Mouse (Mus musculus) neural tube, embryonic 13.5 days (tissue): ENCODE data around the gene Mcm8. TPM values are rescaled to one million over a fixed set of nuclear protein-coding genes. Genes with fewer than 3 reads are reported as not detected.
A peak's percentile ranks its signal among the peaks of the same experiment; 100 is the strongest.

Experiments used
- ATAC-seq: fragments of 200-750 bp; cut with Nextera tagmentation; 2 replicates; pipeline ENCODE4 v1.8.0; 2017; ENCODE audit warnings: low read depth, mild to moderate bottlenecking, moderate TSS enrichment, moderate library complexity
- H3K27ac ChIP-seq: fragments of 300-500 bp; sonication (generic); replicated peaks from 2 replicates; pipeline ENCODE4 v1.5.1; 2015; ENCODE audit warnings: moderate library complexity, mild to moderate bottlenecking, inconsistent platforms
- H3K27me3 ChIP-seq: fragments of 300-500 bp; sonication (generic); 2 replicates; pipeline ENCODE4 v1.6.1; 2015; ENCODE audit warnings: mild to moderate bottlenecking, inconsistent platforms
- H3K36me3 ChIP-seq: fragments of 300-500 bp; sonication (generic); 2 replicates; pipeline ENCODE4 v1.6.1; 2015; ENCODE audit warnings: mild to moderate bottlenecking, inconsistent platforms
- H3K4me1 ChIP-seq: fragments of 300-500 bp; sonication (generic); replicated peaks from 2 replicates; pipeline ENCODE4 v1.6.1; 2015; ENCODE audit warnings: inconsistent platforms
- H3K4me2 ChIP-seq: fragments of 300-500 bp; sonication (generic); 2 replicates; pipeline ENCODE4 v1.6.1; 2015; ENCODE audit warnings: inconsistent platforms, mild to moderate bottlenecking, moderate library complexity
- H3K4me3 ChIP-seq: fragments of 300-500 bp; sonication (generic); 2 replicates; pipeline ENCODE4 v1.5.1; 2015; ENCODE audit warnings: mild to moderate bottlenecking, inconsistent platforms
- H3K9ac ChIP-seq: fragments of 300-500 bp; sonication (generic); 2 replicates; pipeline ENCODE4 v1.6.1; 2015; ENCODE audit warnings: moderate library complexity, mild to moderate bottlenecking, inconsistent platforms
- H3K9me3 ChIP-seq: fragments of 300-500 bp; sonication (generic); 2 replicates; pipeline ENCODE4 v1.6.1; 2016; ENCODE audit warnings: inconsistent platforms
- WGBS: fragments of 180-500 bp; shearing (Covaris S2); methylation state at CpG from one replicate; pipeline ENCODE4 v1.1.7; 2015; 5-methylcytosine and 5-hydroxymethylcytosine counted together
- polyA plus RNA-seq: library from polyadenylated mRNA; unstranded; fragments of >200 nt; fragmentation: Nextera tagmentation; extraction: Ambion mirVana; gene quantifications from 2 replicates; pipeline ENCODE4 v1.2.1, GENCODE M21; 2015

Gene Mcm8
- 5.2 and 7.0 TPM in 2 replicates for polyA plus RNA-seq

- Histone ChIP-seq H3K9ac (peak within 1 kb of the TSS; percentile 85), H3K4me1 (peaks cover 21% of the 10 kb centered on the region), H3K4me2 (peak within 1 kb of the TSS; percentile 83), H3K9me3 (no peaks in the 10 kb centered on the region), H3K4me3 (peak within 1 kb of the TSS; percentile 85), H3K36me3 (peaks cover 21% of the 10 kb centered on the region), H3K27me3 (no peaks in the 10 kb centered on the region), H3K27ac (peak within 1 kb of the TSS; percentile 49)
- under 1% methylated on average over 59 of the region's 59 CpGs for WGBS
- peak; percentile 100 for ATAC-seq
Observed at GRCm38 (mm10) chr2:132815608-132816314, at the start of gene Mcm8, which contains the start of gene Trmt6. TSS of gene Mcm8 (plus strand) at chr2:132816141. TSS of gene Trmt6 (minus strand) at chr2:132816055.

- no peaks in the 10 kb centered on the region for H3K36me3 ChIP-seq
- H3K9me3 ChIP-seq = no peaks in the 10 kb centered on the region
- no peak for ATAC-seq
- no peaks in the 10 kb centered on the region for H3K27me3 ChIP-seq
- H3K4me2 ChIP-seq = no peak overlapping the region
- no peak overlapping the region for H3K4me3 ChIP-seq
- WGBS = 85% methylated on average over 1 of the region's 1 CpGs
- no peak overlapping the region for H3K27ac ChIP-seq
- H3K9ac ChIP-seq = no peak overlapping the region
- no peaks in the 10 kb centered on the region for H3K4me1 ChIP-seq
Observed at GRCm38 (mm10) chr2:132770822-132771221, 45.1 kb upstream of the Mcm8 start.

GRCm38 (mm10) chr2:132780978-132781377 lies 35.0 kb upstream of the Mcm8 start, which contains the start of gene Chgb:
TSS of gene Chgb (plus strand) at chr2:132781278.
- H3K9me3 ChIP-seq = no peaks in the 10 kb centered on the region
- WGBS = 11% methylated on average over 4 of the region's 4 CpGs
- H3K9ac ChIP-seq = peak within 1 kb of the TSS; percentile 84
- H3K27me3 ChIP-seq = no peaks in the 10 kb centered on the region
- no peaks in the 10 kb centered on the region for H3K36me3 ChIP-seq
- peak; percentile 44 for ATAC-seq
- peak within 1 kb of the TSS; percentile 63 for H3K4me2 ChIP-seq
- peak within 1 kb of the TSS; percentile 56 for H3K4me3 ChIP-seq
- H3K27ac ChIP-seq = peak within 1 kb of the TSS; percentile 96
- H3K4me1 ChIP-seq = peaks cover 13% of the 10 kb centered on the region; the same call in 1 of the 2 replicates

GRCm38 (mm10) chr2:132781439-132782068 lies 34.4 kb upstream of the Mcm8 start:
- Histone ChIP-seq H3K4me1 (peaks cover 13% of the 10 kb centered on the region; the same call in 1 of the 2 replicates), H3K4me2 (peak overlapping the region; percentile 63), H3K9me3 (no peaks in the 10 kb centered on the region), H3K27ac (peak overlapping the region; percentile 96), H3K36me3 (no peaks in the 10 kb centered on the region), H3K27me3 (no peaks in the 10 kb centered on the region), H3K9ac (peak overlapping the region; percentile 84), H3K4me3 (peak overlapping the region; percentile 56)
- peak; percentile 98 for ATAC-seq
- under 1% methylated on average over 41 of the region's 41 CpGs for WGBS

GRCm38 (mm10) chr2:132784039-132784438 lies 31.9 kb upstream of the Mcm8 start:
- no peak overlapping the region for H3K9ac ChIP-seq
- H3K27ac ChIP-seq = no peak overlapping the region
- 89% methylated on average over 6 of the region's 6 CpGs for WGBS
- H3K36me3 ChIP-seq = no peaks in the 10 kb centered on the region
- H3K9me3 ChIP-seq = no peaks in the 10 kb centered on the region
- no peaks in the 10 kb centered on the region for H3K27me3 ChIP-seq
- H3K4me2 ChIP-seq = no peak overlapping the region
- H3K4me1 ChIP-seq = 0 out of 2 replicates have a peak, but pooled peaks cover 5% of the 10 kb centered on the region
- H3K4me3 ChIP-seq = no peak overlapping the region
- ATAC-seq = no peak

GRCm38 (mm10) chr2:132793441-132794203 lies 22.3 kb upstream of the Mcm8 start:
- H3K27me3 ChIP-seq = no peaks in the 10 kb centered on the region
- no peak overlapping the region for H3K4me2 ChIP-seq
- H3K36me3 ChIP-seq = peaks cover 31% of the 10 kb centered on the region
- H3K4me1 ChIP-seq = no peaks in the 10 kb centered on the region
- no peak overlapping the region for H3K9ac ChIP-seq
- no peaks in the 10 kb centered on the region for H3K9me3 ChIP-seq
- no peak overlapping the region for H3K27ac ChIP-seq
- no peak for ATAC-seq
- WGBS = 87% methylated on average over 19 of the region's 19 CpGs
- H3K4me3 ChIP-seq = no peak overlapping the region

- WGBS = 87% methylated on average over 7 of the region's 7 CpGs
Observed at GRCm38 (mm10) chr2:132794204-132794586, 21.7 kb upstream of the Mcm8 start.

GRCm38 (mm10) chr2:132802976-132803375 lies 13.0 kb upstream of the Mcm8 start:
- Histone ChIP-seq H3K9me3 (no peaks in the 10 kb centered on the region), H3K27me3 (no peaks in the 10 kb centered on the region), H3K4me3 (no peak overlapping the region), H3K4me2 (no peak overlapping the region), H3K4me1 (no peaks in the 10 kb centered on the region), H3K27ac (no peak overlapping the region), H3K9ac (no peak overlapping the region), H3K36me3 (peaks cover 52% of the 10 kb centered on the region)
- no peak for ATAC-seq
- 90% methylated on average over 2 of the region's 2 CpGs for WGBS

More at GRCm38 (mm10) chr2:132794204-132794586, 21.7 kb upstream of the Mcm8 start:
- no peak overlapping the region for H3K4me2 ChIP-seq
- peaks cover 31% of the 10 kb centered on the region for H3K36me3 ChIP-seq
- no peaks in the 10 kb centered on the region for H3K9me3 ChIP-seq
- no peak overlapping the region for H3K27ac ChIP-seq
- no peak for ATAC-seq
- H3K27me3 ChIP-seq = no peaks in the 10 kb centered on the region
- no peak overlapping the region for H3K9ac ChIP-seq
- H3K4me3 ChIP-seq = no peak overlapping the region
- H3K4me1 ChIP-seq = no peaks in the 10 kb centered on the region

- Histone ChIP-seq H3K36me3 (0 out of 2 replicates have a peak, but pooled peaks cover 4% of the 10 kb centered on the region), H3K4me1 (no peaks in the 10 kb centered on the region), H3K9me3 (no peaks in the 10 kb centered on the region), H3K27me3 (no peaks in the 10 kb centered on the region), H3K4me2 (no peak overlapping the region), H3K4me3 (no peak overlapping the region), H3K9ac (no peak overlapping the region), H3K27ac (no peak overlapping the region)
- no peak for ATAC-seq
- WGBS = 88% methylated on average over 4 of the region's 4 CpGs
Observed at GRCm38 (mm10) chr2:132841071-132841470, 25.1 kb downstream of the Mcm8 start.

GRCm38 (mm10) chr2:132846407-132847358 lies 30.7 kb downstream of the Mcm8 start, which contains the start of gene Crls1:
TSS of gene Crls1 (plus strand) at chr2:132846666.
- peak within 1 kb of the TSS; percentile 92 for H3K9ac ChIP-seq
- H3K27me3 ChIP-seq = no peaks in the 10 kb centered on the region
- peak within 1 kb of the TSS; percentile 84 for H3K27ac ChIP-seq
- H3K4me1 ChIP-seq = peaks cover 24% of the 10 kb centered on the region
- peak within 1 kb of the TSS; percentile 83 for H3K4me2 ChIP-seq
- no peaks in the 10 kb centered on the region for H3K9me3 ChIP-seq
- peak; percentile 95 for ATAC-seq
- peaks cover 16% of the 10 kb centered on the region for H3K36me3 ChIP-seq
- under 1% methylated on average over 93 of the region's 96 CpGs for WGBS
- H3K4me3 ChIP-seq = peak within 1 kb of the TSS; percentile 96

- no peak overlapping the region for H3K27ac ChIP-seq
- H3K36me3 ChIP-seq = peaks cover 23% of the 10 kb centered on the region
- peak overlapping the region; percentile 92 for H3K9ac ChIP-seq
- no peak for ATAC-seq
- peak overlapping the region; percentile 96 for H3K4me3 ChIP-seq
- no peaks in the 10 kb centered on the region for H3K9me3 ChIP-seq
- H3K4me2 ChIP-seq = peak overlapping the region; percentile 83
- WGBS = 27% methylated on average over 7 of the region's 7 CpGs
- peaks cover 24% of the 10 kb centered on the region for H3K4me1 ChIP-seq
- H3K27me3 ChIP-seq = no peaks in the 10 kb centered on the region
Observed at GRCm38 (mm10) chr2:132847581-132847980, 31.6 kb downstream of the Mcm8 start.
